Mouse (Mus musculus) cerebral cortex, adult 2 months (tissue): Measurements from ENCODE around the gene Myo7a.

Source experiments
- WGBS: fragments of 180-500 bp; shearing (Covaris S2); methylation state at CpG from one replicate; pipeline ENCODE4 v1.1.7; 2018; 5-methylcytosine and 5-hydroxymethylcytosine counted together

Gene Myo7a

GRCm38 (mm10) chr7:98119179-98119960 is at the start of gene Myo7a:
Gene Myo7a, minus strand, starts transcription at chr7:98119524.
- 53% methylated on average over 9 of the region's 9 CpGs for WGBS

DNA sequence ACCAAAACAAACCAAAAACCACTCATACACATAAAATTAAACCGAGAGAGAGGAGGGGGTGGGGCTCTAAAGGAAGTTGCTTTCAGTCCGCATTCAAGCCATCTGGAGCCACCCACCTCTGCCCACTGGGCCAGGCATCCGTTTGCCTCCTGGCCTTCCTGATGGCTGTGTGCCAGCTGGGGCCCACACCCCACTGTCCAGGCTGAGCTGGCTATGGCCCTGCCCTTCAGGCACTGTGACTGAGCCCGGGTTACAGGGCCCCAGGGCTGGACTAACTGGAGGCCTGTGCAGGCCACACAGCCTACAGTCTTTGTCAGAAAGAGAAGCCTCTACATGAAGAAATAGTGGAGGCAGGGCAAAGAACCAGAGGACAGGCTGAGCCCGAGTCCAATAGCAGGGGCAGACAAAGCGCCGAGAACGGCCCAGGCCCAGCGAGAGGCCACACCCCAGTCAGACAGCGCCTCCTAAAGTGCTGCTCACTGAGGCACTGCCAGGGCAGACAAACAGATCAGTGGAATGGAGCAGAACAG is 45.7 kb upstream of the Myo7a start:
- 53% methylated on average over 10 of the region's 10 CpGs for WGBS

DNA sequence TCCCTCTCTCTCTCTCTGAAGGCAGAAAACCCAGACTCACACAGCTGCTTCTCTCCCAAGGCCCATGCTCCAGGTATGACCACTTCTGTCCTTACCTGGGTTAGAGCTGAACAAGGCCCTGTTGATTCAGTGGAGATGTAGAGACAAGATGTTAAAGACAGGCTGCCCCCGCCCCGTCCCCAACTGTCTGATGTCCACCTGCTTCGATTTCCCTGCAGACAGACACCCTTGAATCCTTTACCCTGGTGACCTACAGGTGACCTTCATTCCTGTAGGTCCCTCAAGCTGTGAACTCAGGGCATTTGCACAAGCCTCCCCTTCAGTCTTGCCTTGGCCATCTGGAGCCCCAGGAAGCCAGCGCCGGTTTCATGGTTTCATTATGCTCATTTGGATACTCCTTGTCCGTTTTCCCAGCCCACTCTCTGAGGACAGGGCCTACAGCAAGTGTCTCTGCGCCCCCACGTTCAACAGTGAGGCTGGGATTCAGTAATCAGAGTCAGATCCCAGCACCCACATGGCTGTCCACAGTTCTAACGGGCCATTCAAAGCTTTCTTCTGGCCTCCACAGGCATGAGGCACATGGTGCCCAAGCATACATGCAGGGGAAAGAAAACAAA is 45.2 kb upstream of the Myo7a start:
- WGBS = 65% methylated on average over 9 of the region's 9 CpGs

GRCm38 (mm10) chr7:98163700-98164099 is 44.4 kb upstream of the Myo7a start:
- WGBS = 69% methylated on average over 3 of the region's 3 CpGs

DNA sequence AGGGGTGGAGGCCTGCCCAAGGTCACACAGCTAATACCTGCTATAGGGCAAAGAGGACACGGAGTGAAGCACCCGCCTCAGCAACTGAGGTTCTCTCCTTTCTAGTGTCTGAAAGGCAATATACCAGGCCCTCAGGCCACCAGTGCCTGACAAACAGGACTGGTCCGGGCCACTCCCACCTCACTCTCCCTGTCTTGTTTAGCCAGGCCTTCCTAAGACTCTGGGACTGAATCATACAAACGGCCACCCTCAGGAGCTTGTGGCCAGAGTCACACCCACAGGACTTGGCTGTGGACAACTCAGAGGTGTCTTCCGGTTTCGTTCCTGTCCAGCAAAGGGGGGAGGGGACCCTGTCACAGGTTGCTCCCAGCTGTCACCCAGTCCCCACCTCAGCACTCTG is 42.9 kb upstream of the Myo7a start:
- WGBS = 89% methylated on average over 6 of the region's 6 CpGs

- 60% methylated on average over 8 of the region's 8 CpGs for WGBS
Observed at GRCm38 (mm10) chr7:98160041-98160740, 40.9 kb upstream of the Myo7a start.

DNA sequence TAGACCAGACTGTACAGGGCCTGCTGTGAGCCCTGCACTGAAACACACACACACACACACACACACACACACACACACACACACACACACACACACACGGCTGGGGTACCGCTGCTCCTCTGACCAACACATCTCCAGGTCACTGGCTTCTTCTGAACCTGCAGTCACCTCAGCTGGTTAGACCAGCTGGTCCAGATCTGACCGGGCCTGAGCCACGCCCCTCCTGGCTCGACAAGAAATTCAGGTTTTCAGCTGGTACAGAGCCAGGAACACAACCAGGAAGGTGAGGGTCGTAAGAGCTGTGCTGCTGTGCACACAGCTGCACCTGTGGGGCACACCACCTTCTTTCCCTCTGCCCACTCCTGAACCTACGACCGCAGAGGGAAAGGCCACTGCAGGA is 39.2 kb upstream of the Myo7a start:
- WGBS = 78% methylated on average over 8 of the region's 8 CpGs

GRCm38 (mm10) chr7:98157636-98158332 is 38.5 kb upstream of the Myo7a start:
- 49% methylated on average over 5 of the region's 5 CpGs for WGBS

- WGBS = 52% methylated on average over 3 of the region's 3 CpGs
Observed at GRCm38 (mm10) chr7:98156280-98156665, 36.9 kb upstream of the Myo7a start.

DNA sequence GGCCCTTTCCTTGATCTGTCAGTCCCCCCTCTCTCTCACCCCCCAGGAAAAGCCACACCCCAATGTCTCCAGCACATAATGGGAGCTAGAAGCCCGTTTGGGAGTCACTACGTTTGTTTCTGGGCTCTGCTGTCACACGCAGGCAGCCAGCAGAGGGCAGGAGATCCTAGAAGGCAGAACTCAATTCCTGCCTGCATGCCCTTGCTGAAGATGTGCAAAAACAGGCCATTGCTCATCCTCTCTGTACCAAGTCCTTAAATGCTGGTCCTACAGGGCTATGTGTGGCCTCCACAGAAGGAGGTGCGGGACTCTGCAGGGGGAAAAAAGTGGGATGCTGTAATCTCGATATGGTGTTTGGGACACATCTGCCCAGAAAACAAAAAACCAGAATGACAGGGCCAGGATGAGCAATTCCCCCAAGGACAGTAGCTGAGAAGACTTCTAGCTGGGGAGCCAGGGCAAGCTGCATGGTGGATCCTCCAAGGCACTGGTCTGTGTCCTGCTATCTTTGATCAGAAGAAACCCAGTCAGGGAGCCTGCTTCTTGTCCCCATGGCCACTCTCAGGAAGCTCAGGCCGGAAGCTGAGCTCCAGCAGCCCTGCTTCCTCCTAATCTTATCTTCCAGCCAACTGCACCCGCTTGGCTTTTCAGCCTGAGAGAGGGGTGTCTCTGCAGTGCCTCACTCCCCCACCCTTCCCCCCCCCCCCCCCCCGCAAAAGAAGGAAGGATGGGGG is 36.4 kb upstream of the Myo7a start:
- 20% methylated on average over 8 of the region's 8 CpGs for WGBS

GRCm38 (mm10) chr7:98153892-98154291 is 34.6 kb upstream of the Myo7a start:
- WGBS = 82% methylated on average over 5 of the region's 5 CpGs

- 61% methylated on average over 3 of the region's 3 CpGs for WGBS
Observed at GRCm38 (mm10) chr7:98153345-98153744, 34.0 kb upstream of the Myo7a start.

DNA sequence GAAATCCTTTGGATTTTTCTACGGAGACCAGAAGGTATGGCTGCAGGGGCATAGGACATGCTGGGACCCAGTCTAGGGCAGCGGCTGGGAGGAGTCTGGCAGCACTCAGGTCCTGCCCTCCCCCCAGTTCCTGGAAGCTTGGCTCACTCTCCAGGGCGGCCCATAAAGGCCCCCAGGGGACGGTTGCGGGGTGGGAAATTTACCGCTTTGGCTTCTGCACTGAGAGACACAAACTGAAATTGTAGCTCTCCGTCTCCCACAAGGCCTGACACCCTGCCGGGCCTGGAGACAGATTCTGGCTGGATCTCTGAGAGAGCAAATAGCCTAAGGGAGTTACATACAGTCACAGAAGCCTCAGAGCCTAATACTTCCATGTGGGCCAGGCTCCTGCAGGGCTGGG is 33.1 kb upstream of the Myo7a start:
- 71% methylated on average over 8 of the region's 8 CpGs for WGBS

- WGBS = 68% methylated on average over 5 of the region's 5 CpGs
Observed at GRCm38 (mm10) chr7:98150525-98150924, 31.2 kb upstream of the Myo7a start.

DNA sequence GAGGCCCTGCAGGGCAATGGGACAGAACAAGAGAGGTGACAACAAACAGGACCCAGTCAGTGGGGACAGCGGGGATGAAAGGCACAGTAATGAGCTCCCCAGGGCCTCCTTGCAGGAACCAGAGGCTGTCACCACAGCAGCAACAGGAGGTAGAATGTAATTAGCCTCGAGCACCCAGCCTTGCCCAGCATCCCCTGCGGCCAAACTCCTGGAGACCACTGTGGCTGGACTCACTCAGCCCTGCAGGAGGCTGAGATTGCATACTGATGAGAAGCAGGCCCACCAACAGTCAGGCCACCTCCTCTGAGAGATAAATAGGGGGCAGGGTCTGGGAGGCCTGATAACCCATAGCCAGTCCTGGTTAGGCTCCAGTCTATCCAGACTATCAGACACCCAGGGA is 30.5 kb upstream of the Myo7a start:
- 69% methylated on average over 3 of the region's 3 CpGs for WGBS

GRCm38 (mm10) chr7:98148721-98149407 is 29.5 kb upstream of the Myo7a start:
- whole genome bisulfite sequencing = 76% methylated on average over 10 of the region's 10 CpGs

DNA sequence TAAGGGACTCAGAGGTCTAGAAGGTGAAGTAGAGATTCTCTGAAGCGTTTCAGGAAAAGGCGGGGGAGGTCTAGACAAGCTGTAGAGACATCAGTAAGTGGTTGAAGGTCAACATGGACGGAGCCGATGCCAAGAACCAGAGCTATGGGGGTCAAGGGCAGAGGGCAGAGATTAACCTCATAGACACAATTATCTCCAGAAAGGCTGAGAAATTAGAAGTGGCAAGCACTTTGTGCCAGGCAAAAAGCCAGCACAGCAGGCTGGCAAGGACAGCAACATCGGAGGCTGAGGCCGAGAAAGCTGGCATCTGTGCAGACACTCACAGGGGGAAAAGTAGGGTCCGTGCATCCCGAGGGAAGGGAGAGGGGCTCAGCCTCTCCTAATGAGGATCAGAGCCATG is 28.4 kb upstream of the Myo7a start:
- WGBS = 54% methylated on average over 8 of the region's 8 CpGs

GRCm38 (mm10) chr7:98146447-98146845 is 27.1 kb upstream of the Myo7a start:
- WGBS = 56% methylated on average over 8 of the region's 8 CpGs

GRCm38 (mm10) chr7:98145842-98146446 is 26.6 kb upstream of the Myo7a start:
- WGBS = 63% methylated on average over 12 of the region's 12 CpGs

- 87% methylated on average over 5 of the region's 5 CpGs for WGBS
Observed at GRCm38 (mm10) chr7:98145402-98145801, 26.1 kb upstream of the Myo7a start, which contains the start of gene Omp. Gene Omp, minus strand, starts transcription at chr7:98145502.
